Mouse (Mus musculus): ENCODE measurements around the gene Vdac1.

Vdac1 gene

DNA sequence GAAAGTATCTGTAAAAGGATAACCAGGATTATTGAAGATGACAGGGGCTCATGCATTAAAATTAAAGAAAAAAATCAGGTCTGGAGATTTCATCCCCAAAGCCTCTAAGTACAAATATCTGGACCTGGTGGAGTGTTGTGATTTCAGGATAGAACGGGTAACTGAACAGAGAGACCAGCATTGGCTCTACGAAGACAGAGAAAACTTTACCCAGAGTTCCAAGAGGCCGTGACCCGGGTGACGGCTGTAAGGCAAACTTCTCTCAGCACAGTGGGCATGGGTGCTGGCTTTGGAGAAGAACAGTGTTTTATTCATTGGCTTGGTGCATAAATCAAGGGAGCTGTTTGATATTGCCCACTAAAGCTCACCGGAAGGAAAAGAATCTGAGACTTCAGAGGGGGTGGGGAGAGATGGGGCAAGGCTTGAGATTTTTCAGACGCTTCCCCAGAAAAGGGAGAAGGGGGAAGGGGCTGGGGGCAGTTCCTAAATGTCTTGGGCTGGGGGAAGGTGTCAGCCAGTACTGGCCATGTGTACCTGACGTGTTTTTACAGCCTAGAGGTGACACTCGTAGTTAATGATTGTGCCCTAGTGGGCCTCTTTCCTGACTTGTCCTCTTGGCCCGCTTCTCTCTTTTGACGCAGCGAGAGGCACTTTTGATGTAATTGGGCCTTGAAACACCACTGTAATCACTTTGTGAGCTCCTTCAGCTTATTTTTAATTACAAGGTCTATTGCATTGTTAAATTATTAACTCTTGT, 59.8 kb downstream of the Vdac1 start:
- DNase-seq (ENCODE audit: low read depth): no peak

GRCm38 (mm10) chr11:52421053-52421778, 60.6 kb downstream of the Vdac1 start:
- no peak for DNase-seq (ENCODE audit: low read depth)

GRCm38 (mm10) chr11:52429440-52429839, 68.8 kb downstream of the Vdac1 start:
- DNase-seq (ENCODE audit: low read depth): no peak

- no peak for DNase-seq (ENCODE audit: low read depth)
Measured at GRCm38 (mm10) chr11:52431594-52431993, 70.9 kb downstream of the Vdac1 start.

- no peak for DNase-seq (ENCODE audit: low read depth)
Measured at GRCm38 (mm10) chr11:52432148-52432547, 71.5 kb downstream of the Vdac1 start.

- no peak for DNase-seq (ENCODE audit: low read depth)
Measured at GRCm38 (mm10) chr11:52433076-52433796, 72.6 kb downstream of the Vdac1 start.

DNA sequence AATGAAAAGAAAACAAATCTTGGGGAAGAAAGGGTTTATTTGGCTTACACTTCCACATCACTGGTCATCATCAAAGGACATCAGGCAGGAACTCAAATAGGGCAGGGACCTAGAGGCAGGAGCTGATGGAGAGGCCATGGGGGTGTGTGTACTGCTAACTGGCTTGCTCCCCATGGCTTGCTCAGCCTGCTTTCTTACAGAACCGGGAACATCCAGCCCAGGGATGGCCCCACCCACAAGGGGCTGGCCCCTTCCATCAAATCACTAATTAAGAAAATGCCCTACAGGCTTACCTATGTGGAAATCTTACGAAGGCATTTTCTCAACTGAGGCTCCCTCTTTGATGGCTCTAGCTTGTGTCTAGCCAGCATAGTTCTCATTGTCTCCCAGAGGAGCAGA, 73.1 kb downstream of the Vdac1 start:
- DNase-seq (ENCODE audit: low read depth): no peak

GRCm38 (mm10) chr11:52435466-52435865, 74.8 kb downstream of the Vdac1 start:
- DNase-seq (ENCODE audit: low read depth): no peak

DNA sequence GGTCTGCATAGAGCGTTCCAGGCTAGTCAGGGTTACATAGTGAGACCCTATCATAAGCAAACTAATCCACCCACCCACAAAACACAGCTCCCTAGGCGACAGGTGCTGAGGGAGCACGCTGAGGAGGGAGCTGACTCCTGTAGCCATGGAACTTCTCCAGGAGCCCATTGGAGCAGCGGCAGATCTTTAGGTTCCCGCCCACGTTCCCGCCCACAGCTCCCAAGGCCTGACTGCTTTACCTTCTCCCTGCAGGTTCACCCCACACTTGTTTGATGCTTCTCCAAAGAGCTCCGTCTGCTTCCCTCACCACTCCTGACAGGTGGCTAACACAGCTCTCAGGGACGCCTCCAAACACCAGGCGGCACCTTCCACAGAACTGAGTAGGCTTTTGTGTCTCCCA, 76.5 kb downstream of the Vdac1 start:
- DNase-seq (ENCODE audit: low read depth): no peak
